Comparison of ENCODE assay signal across 43 mouse cellular contexts in the genomic region with DNA sequence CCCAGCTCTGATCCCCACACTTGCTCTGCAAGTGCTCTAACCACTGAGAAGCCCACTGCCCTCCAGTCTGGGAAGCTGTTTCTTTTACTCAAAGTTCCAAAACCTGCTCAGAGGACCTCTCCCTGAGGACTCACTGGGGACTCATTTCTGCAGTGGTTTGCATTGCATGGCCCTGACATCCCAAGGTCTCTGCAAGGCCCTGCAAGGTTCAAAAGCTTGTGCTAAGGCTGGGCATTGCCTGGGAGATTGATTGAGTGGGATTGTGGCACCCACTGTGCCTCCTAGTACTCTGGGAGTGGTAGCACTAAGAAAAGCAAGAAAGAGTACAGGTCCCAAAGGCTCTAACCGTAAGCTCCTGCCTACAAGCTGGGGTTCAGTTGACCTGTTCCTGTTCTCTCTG. TPM values are rescaled to one million over a fixed set of nuclear protein-coding genes. Genes with fewer than 3 reads are reported as not detected.
"Had no signal": no experiment of that assay in that cellular context is flagged by ENCODE, and none has a peak within 500 bp of the region (broad histone marks: within the 10 kb centered on the region; RNA-seq: fewer than 3 reads in every experiment).

No protein-coding gene starts in this region.

- H3K27ac ChIP-seq: heart, adult 2 months; heart, embryonic 13.5 days; heart, embryonic 15.5 days; hindbrain, embryonic 13.5 days; hindbrain, embryonic 15.5 days; hindbrain, postnatal 0 days; kidney, embryonic 15.5 days; kidney, postnatal 0 days; limb, embryonic 12.5 days; liver, embryonic 13.5 days; liver, embryonic 15.5 days had no signal

- H3K4me1 ChIP-seq: hindbrain, embryonic 15.5 days; limb, embryonic 12.5 days; liver, embryonic 13.5 days; liver, embryonic 15.5 days had no signal

- DNase-seq: gastrocnemius, postnatal 14 days; gastrocnemius, postnatal 36 days; heart, adult 11 months; heart, postnatal 36 days; kidney, adult 11 months; kidney, adult 2 months; kidney, adult 9 months; kidney, postnatal 14 days; kidney, postnatal 36 days; layer of hippocampus, adult 9-11 months; layer of hippocampus, postnatal 36 days; left cerebral cortex, postnatal 4 days; liver; liver, embryonic 13.5 days had no signal

- H3K9me3 ChIP-seq: heart, embryonic 13.5 days; heart, embryonic 15.5 days; hindbrain, embryonic 13.5 days; hindbrain, embryonic 15.5 days; kidney, embryonic 15.5 days; limb, embryonic 12.5 days; liver, embryonic 13.5 days; liver, embryonic 15.5 days had no signal

- H3K27me3 ChIP-seq: heart, embryonic 15.5 days; hindbrain, embryonic 13.5 days; hindbrain, embryonic 15.5 days; kidney, embryonic 15.5 days; limb, embryonic 12.5 days; liver, embryonic 13.5 days; liver, embryonic 15.5 days had no signal

- H3K36me3 ChIP-seq: heart, embryonic 13.5 days; heart, embryonic 15.5 days; hindbrain, embryonic 13.5 days; hindbrain, embryonic 15.5 days; kidney, embryonic 15.5 days; limb, embryonic 12.5 days; liver, embryonic 13.5 days; liver, embryonic 15.5 days had no signal

- H3K4me3 ChIP-seq: heart, adult 2 months; heart, embryonic 13.5 days; heart, embryonic 15.5 days; hindbrain, embryonic 13.5 days; hindbrain, embryonic 15.5 days; kidney, embryonic 15.5 days; limb, embryonic 12.5 days; liver, embryonic 13.5 days; liver, embryonic 15.5 days had no signal

RNA-seq across cellular contexts. Expression of a gene that starts 51.9 kb away (rescaled TPM):
- total RNA-seq: gastrocnemius, adult 8-10 months; gastrocnemius, postnatal 14 days; gastrocnemius, postnatal 36 days; heart, adult 2 months; heart, postnatal 14 days; heart, postnatal 36 days; hematopoietic stem cell, adult 5-6 weeks; hindbrain, postnatal 0 days; layer of hippocampus, adult 18-20 months; layer of hippocampus, adult 8-10 months; layer of hippocampus, postnatal 14 days; layer of hippocampus, postnatal 36 days; left cerebral cortex, adult 18-20 months; left cerebral cortex, adult 8-10 months; left cerebral cortex, postnatal 10 days; left cerebral cortex, postnatal 25 days; left cerebral cortex, postnatal 4 days had no signal
- polyA plus RNA-seq: gonadal fat pad, adult 2 months; heart, adult 2 months; heart, embryonic 11.5 days; heart, embryonic 13.5 days; heart, embryonic 15.5 days; heart, postnatal 0 days; hindbrain, embryonic 11.5 days; hindbrain, embryonic 13.5 days; hindbrain, embryonic 15.5 days; hindbrain, postnatal 0 days; intestine, embryonic 14.5 days; intestine, embryonic 16.5 days; kidney, adult 2 months; kidney, embryonic 15.5 days; kidney, postnatal 0 days; large intestine, adult 2 months; limb, embryonic 12.5 days; limb, embryonic 14.5 days; liver, embryonic 11.5 days; liver, embryonic 13.5 days; liver, embryonic 15.5 days had no signal
